Mouse (Mus musculus): ENCODE data around the gene Vmac. TPM values are rescaled to one million over a fixed set of nuclear protein-coding genes. Genes with fewer than 3 reads are reported as not detected.

Vmac gene
- total RNA-seq, 1 experiment, result 7.7 TPM

DNA sequence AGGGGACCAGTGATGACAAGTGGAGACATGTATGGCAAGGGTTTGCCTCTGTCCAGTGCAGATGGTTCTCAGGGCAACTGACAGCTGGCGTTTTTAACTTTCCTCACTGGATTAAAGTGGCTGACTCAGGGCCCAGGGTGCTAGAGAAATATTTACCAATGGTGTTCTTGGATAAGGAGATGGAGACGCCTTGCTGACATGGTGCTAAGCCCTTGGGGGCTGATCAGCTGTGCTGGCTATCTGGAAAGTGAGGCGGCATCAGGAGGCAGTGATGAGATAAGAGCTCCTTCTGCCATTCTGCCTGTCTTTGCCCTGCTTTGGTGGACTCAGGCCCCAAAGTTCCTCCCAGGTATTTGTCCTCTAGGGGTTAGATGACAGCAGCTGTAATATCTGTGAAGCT is 34.9 kb downstream of the Vmac start:
- in situ Hi-C loops (cut with MboI; ENCODE audit: low sequenced_read_pairs in 2 of 2, unreplicated experiment in 2 of 2), result no loop called here
- TF ChIP-seq ZNF384 (IDR thresholded peaks at IDR 0.05; ENCODE audit: low read depth, low read length) (no peak), HCFC1 (IDR thresholded peaks at IDR 0.05; ENCODE audit: borderline replicate concordance, insufficient read depth, low read length) (no peak), MAFK (IDR thresholded peaks at IDR 0.05; ENCODE audit: insufficient read depth, low read depth, low read length) (no peak), CHD2 (IDR thresholded peaks at IDR 0.05; ENCODE audit: low read depth, low read length) (no peak), ZC3H11A (IDR thresholded peaks at IDR 0.05; ENCODE audit: borderline replicate concordance, low read depth, low read length) (no peak)

DNA sequence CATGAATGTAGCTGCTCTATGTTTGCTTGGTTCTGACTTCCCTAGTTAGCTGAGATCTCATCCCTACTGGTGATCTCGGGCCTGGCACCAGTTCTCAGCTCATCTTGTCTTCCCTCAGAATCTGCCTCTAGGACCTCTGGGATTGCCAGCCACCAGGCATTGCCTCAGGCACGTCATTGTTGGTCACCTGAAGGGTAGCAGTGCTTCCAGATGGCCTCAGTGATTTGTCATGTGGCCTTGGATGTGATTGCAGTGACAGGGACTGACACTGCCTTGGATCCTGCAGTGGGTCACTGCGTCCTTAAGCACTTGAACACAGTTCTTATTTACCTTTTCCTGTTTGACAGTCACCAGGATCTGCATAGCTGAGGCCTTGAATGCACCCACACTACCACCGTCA is 36.0 kb downstream of the Vmac start:
- Histone ChIP-seq H3K9me3 (ENCODE audit: control insufficient read depth, insufficient read depth, low read depth, low read length) (no peaks in the 10 kb centered on the region), H3K27ac (ENCODE audit: insufficient read depth, low read depth, low read length, poor library complexity, severe bottlenecking) (no peak overlapping the region), H3K4me1 (ENCODE audit: control insufficient read depth in 2 of 2, insufficient read depth in 2 of 2, low read length in 2 of 2, poor library complexity in 1 of 2) (no peaks in the 10 kb centered on the region; a peak in 1 of 4 replicates), H3K4me3 (ENCODE audit: insufficient read depth in 1 of 2, low read depth in 1 of 2, low read length in 2 of 2, poor library complexity in 1 of 2, severe bottlenecking in 1 of 2) (no peak overlapping the region), H3K9ac (ENCODE audit: insufficient read depth, low read depth, low read length, poor library complexity, severe bottlenecking) (no peak overlapping the region), H3K36me3 (ENCODE audit: control insufficient read depth, insufficient read depth, low read length, poor library complexity, severe bottlenecking) (peaks cover 57% of the 10 kb centered on the region)
- TF ChIP-seq ZC3H11A (IDR thresholded peaks at IDR 0.05; ENCODE audit: borderline replicate concordance, low read depth, low read length) (no peak), MAFK (IDR thresholded peaks at IDR 0.05; ENCODE audit: insufficient read depth, low read depth, low read length) (no peak), HCFC1 (IDR thresholded peaks at IDR 0.05; ENCODE audit: borderline replicate concordance, insufficient read depth, low read length) (no peak), CHD2 (IDR thresholded peaks at IDR 0.05; ENCODE audit: low read depth, low read length) (no peak), ZNF384 (IDR thresholded peaks at IDR 0.05; ENCODE audit: low read depth, low read length) (no peak)
- DNase-seq (ENCODE audit: low read depth, low spot score), result no peak
- in situ Hi-C loops (cut with MboI; ENCODE audit: low sequenced_read_pairs in 2 of 2, unreplicated experiment in 2 of 2), result no loop called here

More for the DNA sequence above, 34.9 kb downstream of the Vmac start:
- Histone ChIP-seq H3K9me3 (ENCODE audit: control insufficient read depth, insufficient read depth, low read depth, low read length) (no peaks in the 10 kb centered on the region), H3K36me3 (ENCODE audit: control insufficient read depth, insufficient read depth, low read length, poor library complexity, severe bottlenecking) (peaks cover 58% of the 10 kb centered on the region), H3K4me3 (ENCODE audit: insufficient read depth in 1 of 2, low read depth in 1 of 2, low read length in 2 of 2, poor library complexity in 1 of 2, severe bottlenecking in 1 of 2) (no peak overlapping the region), H3K4me1 (ENCODE audit: control insufficient read depth in 2 of 2, insufficient read depth in 2 of 2, low read length in 2 of 2, poor library complexity in 1 of 2) (no peaks in the 10 kb centered on the region; a peak in 1 of 4 replicates), H3K9ac (ENCODE audit: insufficient read depth, low read depth, low read length, poor library complexity, severe bottlenecking) (no peak overlapping the region), H3K27ac (ENCODE audit: insufficient read depth, low read depth, low read length, poor library complexity, severe bottlenecking) (no peak overlapping the region)
- DNase-seq (ENCODE audit: low read depth, low spot score), result no peak

DNA sequence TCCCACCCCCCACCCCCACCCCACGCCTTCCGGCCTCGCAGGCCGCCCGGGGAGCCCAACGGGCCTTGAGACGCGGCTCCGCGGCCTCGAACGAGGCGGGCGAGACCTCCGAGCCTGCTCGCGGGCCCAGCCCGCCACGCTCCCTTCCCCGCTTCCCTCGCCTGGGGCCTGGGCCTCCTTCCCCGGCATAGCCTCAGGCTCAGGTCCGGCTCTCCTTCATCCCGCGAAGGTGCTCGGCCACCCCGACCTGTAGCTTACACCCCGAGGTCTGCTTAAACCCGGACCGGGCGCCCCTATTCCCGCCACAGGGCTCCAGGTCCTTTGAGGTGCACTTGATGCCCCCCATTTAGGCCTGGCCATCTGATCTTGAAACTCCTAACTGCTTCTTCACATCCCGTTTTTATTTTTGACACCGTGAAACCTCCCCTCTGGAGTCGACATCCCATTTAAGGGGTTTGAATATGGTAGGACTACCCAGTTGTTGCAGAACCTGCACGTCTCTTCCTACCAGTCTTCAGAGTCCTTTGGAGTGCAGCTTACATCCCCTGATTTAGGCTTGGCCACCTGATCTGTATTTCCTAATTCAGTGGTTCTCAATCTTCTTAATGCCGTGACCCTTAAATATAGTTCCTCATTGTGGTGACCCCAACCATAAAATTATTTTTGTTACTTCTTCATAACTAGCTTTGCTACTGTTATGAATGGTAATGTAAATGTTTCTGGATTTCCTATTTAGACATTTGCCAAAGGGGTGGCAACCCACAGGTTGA is 44.0 kb downstream of the Vmac start:
- peak overlapping the region; percentile 98 for H3K9ac ChIP-seq (ENCODE audit: insufficient read depth, low read depth, low read length, poor library complexity, severe bottlenecking)

DNA sequence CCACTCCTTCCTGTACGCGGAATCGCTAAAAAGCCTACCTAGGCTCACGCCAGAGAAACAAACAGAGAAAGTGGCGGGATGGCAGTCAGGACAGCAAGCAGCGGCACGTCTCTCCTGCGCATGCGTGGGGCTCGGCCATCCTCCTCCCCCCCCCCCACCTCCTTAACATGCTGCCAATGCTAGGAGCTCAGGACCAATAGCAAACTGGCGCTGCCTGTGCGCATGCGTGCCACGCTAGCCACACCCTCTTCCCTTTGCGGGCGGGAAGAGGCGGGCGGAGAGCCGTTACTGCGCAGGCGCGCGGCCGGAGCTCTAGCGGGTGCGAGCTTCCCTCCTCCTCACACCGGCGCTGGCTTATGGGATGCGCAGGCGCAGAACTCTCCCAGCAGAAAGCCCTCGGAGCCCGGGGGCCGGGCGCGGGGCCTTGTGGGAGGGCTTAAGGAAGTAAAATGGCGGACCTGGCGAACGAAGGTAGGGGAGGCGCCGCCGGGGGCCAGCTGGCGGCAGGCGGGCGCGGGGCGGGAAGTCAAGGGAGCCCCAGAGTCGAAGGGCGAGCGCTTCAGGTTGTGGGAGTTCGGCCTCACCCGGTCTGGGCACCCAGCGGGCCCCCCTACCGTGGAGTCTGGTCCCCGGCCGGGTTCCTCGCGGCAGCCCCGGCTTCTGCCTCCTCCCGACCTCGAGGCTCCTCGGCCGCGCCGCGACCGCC is 44.7 kb downstream of the Vmac start, which contains the start of gene Ranbp3:
Ranbp3 (plus strand) TSS at position 354 of the 706 bp plus-strand sequence.
- DNase-seq (ENCODE audit: low read depth, low spot score), result peak; percentile 98
- Histone ChIP-seq H3K4me1 (ENCODE audit: control insufficient read depth in 2 of 2, insufficient read depth in 2 of 2, low read length in 2 of 2, poor library complexity in 1 of 2) (peaks cover 0 to 9% of the 10 kb centered on the region in 2 experiments; a peak in 3 of 4 replicates), H3K4me3 (ENCODE audit: insufficient read depth in 1 of 2, low read depth in 1 of 2, low read length in 2 of 2, poor library complexity in 1 of 2, severe bottlenecking in 1 of 2) (peak within 1 kb of the TSS; percentile 82 to 90), H3K9ac (ENCODE audit: insufficient read depth, low read depth, low read length, poor library complexity, severe bottlenecking) (peak within 1 kb of the TSS; percentile 98), H3K27ac (ENCODE audit: insufficient read depth, low read depth, low read length, poor library complexity, severe bottlenecking) (peak within 1 kb of the TSS; percentile 80), H3K36me3 (ENCODE audit: control insufficient read depth, insufficient read depth, low read length, poor library complexity, severe bottlenecking) (peaks cover 22% of the 10 kb centered on the region), H3K9me3 (ENCODE audit: control insufficient read depth, insufficient read depth, low read depth, low read length) (no peaks in the 10 kb centered on the region)
- in situ Hi-C loops (cut with MboI; ENCODE audit: low sequenced_read_pairs in 2 of 2, unreplicated experiment in 2 of 2), result no loop called here
- TF ChIP-seq MAFK (IDR thresholded peaks at IDR 0.05; ENCODE audit: insufficient read depth, low read depth, low read length) (no peak), ZC3H11A (IDR thresholded peaks at IDR 0.05; ENCODE audit: borderline replicate concordance, low read depth, low read length) (no peak), HCFC1 (IDR thresholded peaks at IDR 0.05; ENCODE audit: borderline replicate concordance, insufficient read depth, low read length) (peak; percentile 60; the same call in 1 of the 2 replicates), CHD2 (IDR thresholded peaks at IDR 0.05; ENCODE audit: low read depth, low read length) (no peak), ZNF384 (IDR thresholded peaks at IDR 0.05; ENCODE audit: low read depth, low read length) (no peak)

More for the DNA sequence above, 44.0 kb downstream of the Vmac start:
- Histone ChIP-seq H3K4me1 (ENCODE audit: control insufficient read depth in 2 of 2, insufficient read depth in 2 of 2, low read length in 2 of 2, poor library complexity in 1 of 2) (peaks cover 0 to 6% of the 10 kb centered on the region in 2 experiments; a peak in 3 of 4 replicates), H3K36me3 (ENCODE audit: control insufficient read depth, insufficient read depth, low read length, poor library complexity, severe bottlenecking) (peaks cover 24% of the 10 kb centered on the region), H3K27ac (ENCODE audit: insufficient read depth, low read depth, low read length, poor library complexity, severe bottlenecking) (peak overlapping the region; percentile 80), H3K4me3 (ENCODE audit: insufficient read depth in 1 of 2, low read depth in 1 of 2, low read length in 2 of 2, poor library complexity in 1 of 2, severe bottlenecking in 1 of 2) (peak overlapping the region; percentile 82 to 90), H3K9me3 (ENCODE audit: control insufficient read depth, insufficient read depth, low read depth, low read length) (no peaks in the 10 kb centered on the region)
- in situ Hi-C loops (cut with MboI; ENCODE audit: low sequenced_read_pairs in 2 of 2, unreplicated experiment in 2 of 2), result no loop called here
- DNase-seq (ENCODE audit: low read depth, low spot score), result no peak
- no peak for TF ChIP-seq CHD2 (IDR thresholded peaks at IDR 0.05; ENCODE audit: low read depth, low read length)
- no peak for TF ChIP-seq ZC3H11A (IDR thresholded peaks at IDR 0.05; ENCODE audit: borderline replicate concordance, low read depth, low read length)
- TF ChIP-seq HCFC1 (IDR thresholded peaks at IDR 0.05; ENCODE audit: borderline replicate concordance, insufficient read depth, low read length), result no peak
- no peak for TF ChIP-seq MAFK (IDR thresholded peaks at IDR 0.05; ENCODE audit: insufficient read depth, low read depth, low read length)
- no peak for TF ChIP-seq ZNF384 (IDR thresholded peaks at IDR 0.05; ENCODE audit: low read depth, low read length)
